Mouse (Mus musculus) cerebellum, adult 2 months (tissue): Measurements from ENCODE around the gene Gjd3. TPM values are rescaled to one million over a fixed set of nuclear protein-coding genes. Genes with fewer than 3 reads are reported as not detected.

Source experiments
- DNase-seq, 2 experiments: peaks; one replicate each; pipeline ENCODE4 v3.0.0; 2021
- H3K27ac ChIP-seq: fragments of 200-500 bp; 2 replicates; pipeline ENCODE4 v1.5.1; 2012; ENCODE audit warnings: low read length, control low read depth, inconsistent platforms; ENCODE audit not compliant: insufficient read depth
- H3K27me3 ChIP-seq: fragments of 200-500 bp; 2 replicates; pipeline ENCODE4 v1.6.1; 2012; ENCODE audit warnings: inconsistent platforms, mild to moderate bottlenecking, low read length, moderate library complexity; ENCODE audit not compliant: control insufficient read depth, insufficient read depth
- H3K4me1 ChIP-seq: fragments of 200-500 bp; 2 replicates; pipeline ENCODE4 v1.6.1; 2011; ENCODE audit warnings: low read length; ENCODE audit not compliant: control insufficient read depth, insufficient read depth
- H3K4me3 ChIP-seq: fragments of 200-500 bp; replicated peaks from 2 replicates; pipeline ENCODE3; 2011; ENCODE audit warnings: mild to moderate bottlenecking, low read depth, low read length, control low read depth; ENCODE audit not compliant: insufficient read depth
- CTCF ChIP-seq: fragments of 200-500 bp; IDR thresholded peaks from 2 replicates; pipeline ENCODE4 v1.5.1; 2011; ENCODE audit warnings: low read depth, mild to moderate bottlenecking, control low read depth, low read length, moderate library complexity, borderline replicate concordance; ENCODE audit not compliant: insufficient read depth
- POLR2A ChIP-seq: fragments of 200-500 bp; IDR thresholded peaks from 2 replicates; pipeline ENCODE4 v1.6.1; 2011; ENCODE audit warnings: low read length, control low read depth, borderline replicate concordance; ENCODE audit not compliant: insufficient read depth
- WGBS: fragments of 180-500 bp; shearing (Covaris S2); methylation state at CpG from one replicate; pipeline ENCODE4 v1.1.7; 2018; 5-methylcytosine and 5-hydroxymethylcytosine counted together
- polyA plus RNA-seq: library from polyadenylated mRNA; depleted of rRNA; stranded (reverse); fragments of >200 nt; gene quantifications from 2 replicates; pipeline ENCODE4 v1.2.3, GENCODE M21; 2012

Gene Gjd3
- polyA plus RNA-seq, 1 experiment: 2.1 TPM

DNA sequence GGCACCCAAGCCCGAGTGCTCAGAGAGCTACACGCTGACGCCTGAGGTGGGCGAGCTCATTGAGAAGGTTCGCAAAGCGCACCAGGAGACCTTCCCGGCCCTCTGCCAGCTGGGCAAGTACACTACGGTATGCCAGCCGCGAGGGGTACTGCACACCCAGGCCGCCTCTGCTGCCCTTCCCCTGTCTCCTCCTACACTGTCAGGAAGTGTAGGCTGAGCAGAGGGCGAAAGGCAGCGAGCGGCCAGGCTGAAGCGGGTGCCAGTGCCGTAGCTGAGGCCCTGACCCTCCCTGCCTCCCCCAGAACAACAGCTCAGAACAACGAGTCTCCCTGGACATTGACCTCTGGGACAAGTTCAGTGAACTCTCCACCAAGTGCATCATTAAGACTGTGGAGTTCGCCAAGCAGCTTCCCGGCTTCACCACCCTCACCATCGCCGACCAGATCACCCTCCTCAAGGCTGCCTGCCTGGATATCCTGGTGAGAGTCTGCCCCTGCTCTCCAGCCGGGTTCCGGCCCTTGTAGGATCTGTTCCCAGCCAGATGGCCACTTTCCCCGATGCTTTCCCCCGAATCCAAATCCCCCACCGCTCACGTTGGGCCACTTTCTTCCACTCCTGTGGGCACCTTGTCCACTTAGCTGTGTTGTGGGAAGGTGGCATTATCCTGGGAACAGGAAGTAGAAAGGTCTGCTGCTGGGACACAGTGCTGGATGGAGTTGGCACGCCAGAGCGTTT, 12.5 kb downstream of the Gjd3 start:
- 45% methylated on average over 29 of the region's 29 CpGs for whole genome bisulfite sequencing
- peak; percentile 21 to 43 for DNase-seq

DNA sequence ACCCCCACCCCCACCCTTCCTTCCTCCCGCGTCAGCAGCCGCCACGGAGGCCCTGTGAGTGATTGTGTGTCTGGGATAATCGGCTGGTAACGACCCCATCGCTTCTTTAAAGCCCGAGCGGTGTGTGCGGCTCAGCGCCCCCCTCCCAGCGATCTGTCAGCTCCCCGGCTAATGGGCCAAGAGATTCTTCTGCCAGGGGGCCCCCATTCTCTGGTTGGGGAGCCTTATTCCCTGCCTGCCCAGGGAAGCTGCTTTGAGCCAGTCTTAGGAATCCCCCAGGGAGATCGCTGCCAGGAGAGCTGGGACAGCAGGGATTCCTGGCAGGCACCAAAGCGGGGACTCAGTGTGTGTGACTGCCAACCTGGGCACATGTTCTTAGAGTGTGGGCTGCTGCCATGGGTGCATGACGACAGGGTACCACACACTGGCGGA, 13.3 kb downstream of the Gjd3 start:
- Histone ChIP-seq H3K27ac (no peak overlapping the region), H3K4me3 (no peak overlapping the region), H3K27me3 (no peaks in the 10 kb centered on the region), H3K4me1 (peaks cover 51% of the 10 kb centered on the region)
- TF ChIP-seq CTCF: no peak
- TF ChIP-seq POLR2A: no peak
- 53% methylated on average over 17 of the region's 17 CpGs for WGBS
- DNase-seq: peak; percentile 23 to 32

More for the DNA sequence above, 12.5 kb downstream of the Gjd3 start:
- TF ChIP-seq POLR2A: no peak
- Histone ChIP-seq H3K4me1 (peaks cover 43% of the 10 kb centered on the region), H3K4me3 (no peak overlapping the region), H3K27me3 (no peaks in the 10 kb centered on the region), H3K27ac (no peak overlapping the region)

- DNase-seq: peak; percentile 3 to 12
- Histone ChIP-seq H3K4me3 (no peak overlapping the region), H3K4me1 (peaks cover 55% of the 10 kb centered on the region), H3K27ac (no peak overlapping the region), H3K27me3 (no peaks in the 10 kb centered on the region)
- WGBS: 60% methylated on average over 20 of the region's 20 CpGs
- TF ChIP-seq POLR2A: no peak
Observed at GRCm38 (mm10) chr11:98968716-98969495, 13.9 kb downstream of the Gjd3 start.

DNA sequence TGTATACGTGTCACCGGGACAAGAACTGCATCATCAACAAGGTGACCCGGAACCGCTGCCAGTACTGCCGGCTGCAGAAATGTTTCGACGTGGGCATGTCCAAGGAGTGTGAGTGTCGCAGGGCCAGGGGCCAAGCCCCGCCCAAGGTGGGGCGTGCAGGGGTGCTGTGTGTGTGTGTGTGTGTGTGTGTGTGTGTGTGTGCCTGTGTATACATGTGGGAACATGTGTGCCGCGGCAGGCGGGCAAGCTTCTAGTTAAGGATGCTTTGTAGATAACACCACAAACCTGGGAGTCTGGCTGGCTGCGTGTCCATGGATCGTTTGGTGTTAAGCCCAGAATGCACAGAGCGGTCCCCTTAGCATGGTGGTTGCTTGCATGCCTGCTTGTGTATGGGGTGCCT, 14.7 kb downstream of the Gjd3 start:
- TF ChIP-seq POLR2A (no peak), CTCF (no peak)
- DNase-seq: peak in 1 of 2 experiments; percentile 20
- H3K4me1 ChIP-seq: peaks cover 62% of the 10 kb centered on the region

DNA sequence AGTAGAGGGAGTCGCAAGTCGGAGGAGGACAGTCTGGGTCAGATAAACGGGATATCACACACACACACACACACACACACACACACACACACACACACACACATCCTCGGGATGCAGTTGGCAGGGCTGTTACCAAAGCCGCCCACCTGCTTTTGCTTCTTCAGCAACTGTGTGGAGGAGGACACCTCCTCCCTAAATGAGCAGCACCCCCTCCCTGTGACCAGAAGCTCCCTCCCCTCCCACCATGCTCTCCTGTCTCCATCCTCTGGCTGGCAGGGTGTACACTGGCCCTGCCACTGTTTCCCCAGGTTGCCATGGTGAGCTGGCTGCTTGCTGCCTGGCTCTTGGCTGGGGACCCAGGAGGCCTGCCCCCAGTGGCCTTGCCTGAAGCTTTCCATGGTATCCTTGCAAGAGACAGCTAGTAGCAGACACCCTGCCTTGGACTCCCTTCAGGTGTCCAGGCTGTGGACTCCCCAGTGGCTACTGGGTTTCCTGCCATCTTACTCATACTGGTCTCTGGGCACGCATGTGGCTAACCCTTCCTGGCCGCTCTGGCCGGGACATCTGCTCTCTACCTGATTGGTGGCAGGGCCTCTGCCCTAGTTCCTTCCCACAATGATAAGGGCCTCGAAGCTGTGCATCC, 16.2 kb downstream of the Gjd3 start:
- H3K27me3 ChIP-seq: no peaks in the 10 kb centered on the region
- no peak overlapping the region for H3K27ac ChIP-seq
- TF ChIP-seq CTCF (peak; percentile 40; the same call in 1 of the 2 replicates), POLR2A (no peak)
- 17% methylated on average over 9 of the region's 9 CpGs for WGBS
- peak; percentile 82 to 87 for DNase-seq
- H3K4me3 ChIP-seq: no peak overlapping the region
- peaks cover 65% of the 10 kb centered on the region for H3K4me1 ChIP-seq

More for the DNA sequence above, 14.7 kb downstream of the Gjd3 start:
- Histone ChIP-seq H3K27me3 (no peaks in the 10 kb centered on the region), H3K4me3 (no peak overlapping the region), H3K27ac (no peak overlapping the region)
- 70% methylated on average over 16 of the region's 16 CpGs for WGBS

DNA sequence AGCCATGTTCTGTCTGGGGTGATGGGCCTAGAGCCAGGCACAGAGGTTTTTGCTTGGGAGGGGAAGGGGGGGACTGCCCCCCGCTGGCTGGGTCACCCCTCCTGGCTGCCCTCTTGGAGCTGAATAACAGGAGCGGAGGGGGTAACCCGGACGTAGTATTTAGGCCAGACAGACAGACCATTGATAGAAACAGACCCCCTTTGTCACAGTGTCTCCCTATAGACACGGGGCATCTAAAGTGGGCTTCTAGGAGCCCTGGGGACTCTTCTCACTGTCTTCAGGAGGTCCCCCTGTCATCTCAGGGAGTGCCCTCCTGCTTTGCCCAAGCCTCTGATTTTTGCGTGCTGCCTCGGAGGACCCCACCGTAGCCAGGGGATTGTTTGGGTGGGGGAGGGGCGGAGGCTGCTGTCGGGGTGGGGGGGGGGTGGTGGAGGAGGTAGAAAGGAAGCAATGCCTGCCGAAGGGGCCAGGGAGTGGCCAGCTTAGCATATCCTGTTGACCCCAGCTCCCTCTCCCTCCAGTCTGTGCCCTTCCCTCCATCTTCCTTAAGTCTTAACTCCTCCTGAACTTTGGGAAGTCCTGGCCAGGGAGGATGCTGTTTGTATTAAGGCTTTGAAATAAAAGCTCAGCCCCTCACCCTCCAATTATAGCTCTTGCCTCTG, 17.3 kb downstream of the Gjd3 start:
- DNase-seq: no peak
- H3K27ac ChIP-seq: no peak overlapping the region
- no peaks in the 10 kb centered on the region for H3K27me3 ChIP-seq
- no peak for TF ChIP-seq POLR2A
- TF ChIP-seq CTCF: no peak
- no peak overlapping the region for H3K4me3 ChIP-seq
- peaks cover 57% of the 10 kb centered on the region for H3K4me1 ChIP-seq
- 37% methylated on average over 11 of the region's 11 CpGs for WGBS

DNA sequence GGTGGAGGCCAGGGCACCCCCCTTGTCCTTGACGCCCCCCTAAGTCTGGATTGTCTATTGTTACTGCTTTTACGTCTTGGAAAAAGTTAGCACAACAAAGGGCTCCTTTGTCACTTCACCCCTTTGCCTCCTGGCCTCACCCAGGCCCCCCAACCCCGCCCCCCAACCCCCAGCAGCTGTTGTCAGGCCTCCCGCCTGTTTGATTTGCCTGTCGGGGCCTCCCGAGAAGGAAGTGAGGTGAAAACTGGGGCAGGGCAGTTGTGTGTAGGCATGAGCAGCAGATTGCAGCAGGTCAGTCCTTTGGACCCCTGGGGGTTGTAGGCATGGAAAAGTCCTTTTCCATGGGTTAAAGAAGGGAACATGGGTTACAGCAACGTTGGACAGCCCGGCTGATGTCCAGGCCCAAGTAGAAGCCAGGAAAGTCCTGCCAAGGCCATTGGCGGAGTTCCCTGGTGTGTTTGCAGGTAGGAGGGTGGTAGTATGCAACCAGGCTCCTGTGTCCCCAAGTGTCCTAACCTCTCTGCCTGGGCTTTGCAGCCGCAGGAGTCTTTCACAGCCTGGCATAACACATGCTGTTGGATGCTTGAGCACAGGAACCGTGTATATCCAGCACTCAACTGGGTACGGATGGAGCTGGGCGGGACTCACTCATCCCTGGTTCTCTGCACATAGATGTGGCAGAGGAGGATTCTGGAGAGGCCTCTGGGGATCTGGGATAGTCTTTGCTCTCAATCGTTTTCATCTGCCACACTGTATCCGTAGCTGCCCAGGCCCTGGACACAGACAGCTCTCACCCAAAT, 18.0 kb downstream of the Gjd3 start:
- TF ChIP-seq POLR2A: no peak
- TF ChIP-seq CTCF: no peak
- no peak overlapping the region for H3K27ac ChIP-seq
- DNase-seq: peak; percentile 70 to 71
- H3K27me3 ChIP-seq: no peaks in the 10 kb centered on the region
- WGBS: 24% methylated on average over 15 of the region's 15 CpGs
- H3K4me1 ChIP-seq: peaks cover 50% of the 10 kb centered on the region
- no peak overlapping the region for H3K4me3 ChIP-seq
